Mouse (Mus musculus) MEL (cell line): ENCODE data around the gene Mapkbp1.

Experiments used
- CTCF ChIP-seq, 3 experiments: IDR thresholded peaks in 2 of 3; conservative IDR thresholded peaks in 1 of 3; 2 replicates each; pipeline ENCODE4 v1.5.1; 2011 to 2012; ENCODE audit warnings: low read length in 3 of 3, low read depth in 2 of 3, mild to moderate bottlenecking in 2 of 3, improper control_type of control experiment in 1 of 3, inconsistent platforms in 1 of 3, mixed read lengths in 1 of 3, moderate library complexity in 1 of 3; ENCODE audit not compliant: control insufficient read depth in 1 of 3, insufficient read depth in 1 of 3, poor library complexity in 1 of 3, severe bottlenecking in 1 of 3
- HCFC1 ChIP-seq: IDR thresholded peaks from 2 replicates; pipeline ENCODE4 v1.6.1; 2012; ENCODE audit warnings: low read depth, mild to moderate bottlenecking, inconsistent platforms, low read length, improper control_type of control experiment, moderate library complexity
- RCOR1 ChIP-seq: IDR thresholded peaks from 2 replicates; pipeline ENCODE4 v1.6.1; 2012; ENCODE audit warnings: low read depth, mild to moderate bottlenecking, inconsistent platforms, low read length, improper control_type of control experiment
- ZC3H11A ChIP-seq: IDR thresholded peaks from 2 replicates; pipeline ENCODE4 v1.6.1; 2012; ENCODE audit warnings: low read depth, mild to moderate bottlenecking, inconsistent platforms, low read length, improper control_type of control experiment

DNA sequence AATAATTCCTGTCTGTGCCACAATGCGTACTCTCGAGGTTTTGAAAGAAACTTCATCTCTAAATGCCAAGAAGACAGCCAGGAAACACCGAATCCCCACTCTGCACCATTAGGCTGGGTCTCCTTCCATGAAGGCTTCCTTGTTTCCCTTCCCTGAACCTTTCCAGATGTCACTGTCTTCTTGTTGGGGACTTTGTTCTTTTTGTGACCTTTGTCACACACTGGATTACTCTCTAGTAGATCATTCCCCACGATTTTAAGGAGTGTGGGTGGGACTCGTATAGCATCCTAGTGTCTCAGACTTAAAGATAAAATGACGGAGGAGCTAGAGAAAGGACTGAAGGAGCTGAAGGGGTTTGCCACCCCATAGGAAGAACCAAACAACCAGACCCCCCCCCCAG lies 18.4 kb downstream of the Mapkbp1 start:
- TF ChIP-seq HCFC1 (no peak), ZC3H11A (no peak), RCOR1 (no peak), CTCF (IDR thresholded peaks at IDR 0.05 in 2 of 3, conservative IDR thresholded peaks at IDR 0.05 in 1 of 3; ENCODE audit: control insufficient read depth in 1 of 3, insufficient read depth in 1 of 3, low read depth in 2 of 3, low read length in 3 of 3, poor library complexity in 1 of 3, severe bottlenecking in 1 of 3) (no peak)
